Mouse (Mus musculus) intestine, embryonic 14.5 days (tissue): ENCODE data around the gene Lime1. TPM values are rescaled to one million over a fixed set of nuclear protein-coding genes. Genes with fewer than 3 reads are reported as not detected.

ENCODE experiments used
- ATAC-seq: fragments of 200-750 bp; cut with Nextera tagmentation; replicated peaks from 2 replicates; pipeline ENCODE4 v1.8.0; 2017; ENCODE audit warnings: low read depth, moderate number of reproducible peaks, moderate TSS enrichment, moderate library complexity; ENCODE audit not compliant: low FRiP score, low TSS enrichment
- DNase-seq: peaks from one replicate; pipeline ENCODE4 v3.0.0-alpha.2; 2018; ENCODE audit warnings: low spot score
- H3K27ac ChIP-seq: fragments of 300-500 bp; sonication (generic); 2 replicates; pipeline ENCODE4 v1.5.1; 2014; ENCODE audit warnings: low read depth, mild to moderate bottlenecking, control low read depth
- H3K27me3 ChIP-seq: fragments of 300-500 bp; sonication (generic); replicated peaks from 2 replicates; pipeline ENCODE4 v1.6.1; 2014; ENCODE audit warnings: low read length, control low read depth; ENCODE audit not compliant: control insufficient read depth, insufficient read depth
- H3K36me3 ChIP-seq: fragments of 300-500 bp; sonication (generic); 2 replicates; pipeline ENCODE4 v1.6.1; 2014; ENCODE audit warnings: low read length, control low read depth; ENCODE audit not compliant: control insufficient read depth, insufficient read depth
- H3K4me1 ChIP-seq: fragments of 300-500 bp; sonication (generic); replicated peaks from 2 replicates; pipeline ENCODE4 v1.6.1; 2014; ENCODE audit warnings: low read length, control low read depth, mixed read lengths; ENCODE audit not compliant: control insufficient read depth, insufficient read depth
- H3K4me2 ChIP-seq: fragments of 300-500 bp; sonication (generic); 2 replicates; pipeline ENCODE4 v1.6.1; 2014; ENCODE audit warnings: low read length
- H3K4me3 ChIP-seq: fragments of 300-500 bp; sonication (generic); 2 replicates; pipeline ENCODE4 v1.5.1; 2014; ENCODE audit warnings: low read depth, low read length, control low read depth, mixed read lengths
- H3K9ac ChIP-seq: fragments of 300-500 bp; sonication (generic); 2 replicates; pipeline ENCODE4 v1.6.1; 2014; ENCODE audit warnings: mild to moderate bottlenecking, low read length
- H3K9me3 ChIP-seq: fragments of 300-500 bp; sonication (generic); 2 replicates; pipeline ENCODE4 v1.6.1; 2016; ENCODE audit warnings: low read length, control low read depth; ENCODE audit not compliant: control insufficient read depth
- WGBS: fragments of 180-500 bp; shearing (Covaris S2); extraction: QIAGEN DNeasy Blood & Tissue Kit; methylation state at CpG from one replicate; pipeline ENCODE4 v1.1.7; 2014; 5-methylcytosine and 5-hydroxymethylcytosine counted together
- polyA plus RNA-seq: library from polyadenylated mRNA; unstranded; fragments of >200 nt; fragmentation: Nextera tagmentation; extraction: Ambion mirVana; gene quantifications from 2 replicates; pipeline ENCODE4 v1.2.1, GENCODE M21; 2014

The Lime1 gene
- polyA plus RNA-seq, 1 experiment from 2014 or later: 22.2 TPM

GRCm38 (mm10) chr2:181397207-181397761 is 17.4 kb downstream of the Lime1 start:
- no peak overlapping the region for H3K27ac ChIP-seq
- WGBS: 79% methylated on average over 5 of the region's 5 CpGs
- DNase-seq: no peak

GRCm38 (mm10) chr2:181401497-181401896 is 21.6 kb downstream of the Lime1 start:
- ATAC-seq (no peak), DNase-seq (no peak)
- Histone ChIP-seq H3K9ac (no peak overlapping the region), H3K4me1 (no peaks in the 10 kb centered on the region), H3K36me3 (no peaks in the 10 kb centered on the region), H3K27ac (no peak overlapping the region), H3K27me3 (no peaks in the 10 kb centered on the region), H3K9me3 (no peaks in the 10 kb centered on the region), H3K4me2 (no peak overlapping the region), H3K4me3 (no peak overlapping the region)
- 21% methylated on average over 1 of the region's 1 CpGs for WGBS

More at GRCm38 (mm10) chr2:181397207-181397761, 17.4 kb downstream of the Lime1 start:
- Histone ChIP-seq H3K27me3 (no peaks in the 10 kb centered on the region), H3K4me3 (no peak overlapping the region), H3K9me3 (no peaks in the 10 kb centered on the region), H3K36me3 (peaks cover 5% of the 10 kb centered on the region; the same call in 1 of the 2 replicates), H3K4me1 (no peaks in the 10 kb centered on the region), H3K4me2 (no peak overlapping the region), H3K9ac (no peak overlapping the region)
- ATAC-seq: no peak

- no peaks in the 10 kb centered on the region for H3K36me3 ChIP-seq
- ATAC-seq (no peak), DNase-seq (no peak)
- H3K4me3 ChIP-seq: no peak overlapping the region
- no peaks in the 10 kb centered on the region for H3K27me3 ChIP-seq
- H3K27ac ChIP-seq: no peak overlapping the region
- no peaks in the 10 kb centered on the region for H3K4me1 ChIP-seq
- H3K4me2 ChIP-seq: no peak overlapping the region
- no peaks in the 10 kb centered on the region for H3K9me3 ChIP-seq
- no peak overlapping the region for H3K9ac ChIP-seq
- 88% methylated on average over 3 of the region's 3 CpGs for WGBS
Measured at GRCm38 (mm10) chr2:181403722-181404121, 23.8 kb downstream of the Lime1 start.

- no peaks in the 10 kb centered on the region for H3K9me3 ChIP-seq
- H3K27me3 ChIP-seq: no peaks in the 10 kb centered on the region
- no peaks in the 10 kb centered on the region for H3K4me1 ChIP-seq
- H3K4me2 ChIP-seq: no peak overlapping the region
- 83% methylated on average over 7 of the region's 7 CpGs for WGBS
- ATAC-seq (no peak), DNase-seq (no peak)
- no peak overlapping the region for H3K27ac ChIP-seq
- H3K4me3 ChIP-seq: no peak overlapping the region
- H3K9ac ChIP-seq: no peak overlapping the region
- no peaks in the 10 kb centered on the region for H3K36me3 ChIP-seq
Measured at GRCm38 (mm10) chr2:181409643-181410042, 29.8 kb downstream of the Lime1 start.

GRCm38 (mm10) chr2:181410760-181411473 is 31.0 kb downstream of the Lime1 start:
- H3K9me3 ChIP-seq: no peaks in the 10 kb centered on the region
- no peaks in the 10 kb centered on the region for H3K27me3 ChIP-seq
- H3K9ac ChIP-seq: no peak overlapping the region
- H3K27ac ChIP-seq: no peak overlapping the region
- H3K4me3 ChIP-seq: no peak overlapping the region
- peak; percentile 75 for DNase-seq
- whole genome bisulfite sequencing: 54% methylated on average over 4 of the region's 4 CpGs
- H3K4me1 ChIP-seq: no peaks in the 10 kb centered on the region
- no peaks in the 10 kb centered on the region for H3K36me3 ChIP-seq
- ATAC-seq: no peak
- no peak overlapping the region for H3K4me2 ChIP-seq

- DNase-seq (no peak), ATAC-seq (no peak)
- WGBS: 52% methylated on average over 2 of the region's 2 CpGs
- H3K4me1 ChIP-seq: no peaks in the 10 kb centered on the region
- no peak overlapping the region for H3K4me3 ChIP-seq
- H3K27ac ChIP-seq: no peak overlapping the region
- no peak overlapping the region for H3K4me2 ChIP-seq
- no peak overlapping the region for H3K9ac ChIP-seq
- H3K27me3 ChIP-seq: no peaks in the 10 kb centered on the region
- H3K36me3 ChIP-seq: no peaks in the 10 kb centered on the region
- no peaks in the 10 kb centered on the region for H3K9me3 ChIP-seq
Measured at GRCm38 (mm10) chr2:181413141-181413540, 33.3 kb downstream of the Lime1 start.

- Histone ChIP-seq H3K9ac (no peak overlapping the region), H3K27ac (no peak overlapping the region), H3K4me1 (no peaks in the 10 kb centered on the region), H3K9me3 (no peaks in the 10 kb centered on the region), H3K4me2 (no peak overlapping the region), H3K36me3 (no peaks in the 10 kb centered on the region), H3K27me3 (no peaks in the 10 kb centered on the region), H3K4me3 (no peak overlapping the region)
- ATAC-seq (no peak), DNase-seq (no peak)
- 60% methylated on average over 3 of the region's 3 CpGs for WGBS
Measured at GRCm38 (mm10) chr2:181415945-181416344, 36.1 kb downstream of the Lime1 start.

- ATAC-seq (no peak), DNase-seq (no peak)
- H3K27ac ChIP-seq: no peak overlapping the region
- peaks cover 15% of the 10 kb centered on the region for H3K36me3 ChIP-seq
- no peaks in the 10 kb centered on the region for H3K27me3 ChIP-seq
- H3K9me3 ChIP-seq: no peaks in the 10 kb centered on the region
- H3K4me1 ChIP-seq: no peaks in the 10 kb centered on the region
- no peak overlapping the region for H3K4me2 ChIP-seq
- WGBS: 83% methylated on average over 7 of the region's 7 CpGs
- H3K9ac ChIP-seq: no peak overlapping the region
- H3K4me3 ChIP-seq: no peak overlapping the region
Measured at GRCm38 (mm10) chr2:181419359-181419758, 39.5 kb downstream of the Lime1 start.

- ATAC-seq (no peak), DNase-seq (no peak)
- Histone ChIP-seq H3K36me3 (peaks cover 15% of the 10 kb centered on the region), H3K9ac (no peak overlapping the region), H3K4me1 (no peaks in the 10 kb centered on the region), H3K27ac (no peak overlapping the region), H3K9me3 (no peaks in the 10 kb centered on the region), H3K4me3 (no peak overlapping the region), H3K27me3 (no peaks in the 10 kb centered on the region), H3K4me2 (no peak overlapping the region)
- 70% methylated on average over 4 of the region's 4 CpGs for WGBS
Measured at GRCm38 (mm10) chr2:181420426-181420825, 40.5 kb downstream of the Lime1 start.
